Comparison of ENCODE assay signal across 8 mouse cellular contexts in the genomic region with DNA sequence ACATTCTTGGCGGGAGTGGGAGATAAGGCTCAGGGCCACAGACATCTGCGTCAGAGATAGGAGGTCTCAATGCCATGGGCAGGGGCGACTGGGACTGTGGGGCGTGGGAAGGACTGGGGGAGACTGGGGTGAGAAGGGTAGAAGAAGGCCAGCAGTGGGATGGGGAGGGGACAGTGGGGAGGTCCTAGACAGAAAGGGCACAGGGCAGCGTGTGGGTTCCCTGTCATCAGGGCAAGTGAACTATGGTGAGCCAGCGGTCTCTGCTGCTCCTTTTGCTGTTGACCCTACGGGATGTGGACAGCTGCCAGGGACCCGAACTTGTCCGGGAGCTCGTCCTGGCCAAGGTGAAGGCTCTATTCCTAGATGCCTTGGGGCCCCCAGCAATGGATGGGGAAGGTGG. TPM values are rescaled to one million over a fixed set of nuclear protein-coding genes. Genes with fewer than 3 reads are reported as not detected.
DNase-seq lines count a peak whose midpoint lies in the region; ATAC-seq lines count a peak whose summit lies in the region.

A gene (plus strand): TSS at position 72 of the 400 bp plus-strand sequence.

- peak within 1 kb of the TSS; percentile 91 for H3K4me2 ChIP-seq in hindbrain, embryonic 14.5 days (replicated peaks)
- H3K4me2 ChIP-seq in liver, embryonic 16.5 days (ENCODE audit: low read depth, low read length): peak within 1 kb of the TSS; percentile 63

- H3K9ac ChIP-seq in hindbrain, embryonic 14.5 days: peak within 1 kb of the TSS; percentile 89
- H3K9ac ChIP-seq in liver, embryonic 16.5 days (ENCODE audit: low read depth, low read length): peak within 1 kb of the TSS; percentile 56

- 71% methylated on average over 10 of the region's 10 CpGs for WGBS in hindbrain, embryonic 14.5 days
- WGBS in liver, embryonic 16.5 days (ENCODE audit: insufficient replicate concordance): 48% methylated on average over 10 of the region's 10 CpGs

- H3K4me3 ChIP-seq in erythroblast, embryonic 14.5 days (replicated peaks): peak within 1 kb of the TSS; percentile 58
- H3K4me3 ChIP-seq in megakaryocyte, embryonic 14.5 days (replicated peaks): peak within 1 kb of the TSS; percentile 93
- H3K4me3 ChIP-seq in hindbrain, embryonic 14.5 days (replicated peaks; ENCODE audit: low read length): peak within 1 kb of the TSS; percentile 87
- H3K4me3 ChIP-seq in liver, embryonic 16.5 days (ENCODE audit: low read depth, low read length): peak within 1 kb of the TSS; percentile 60

- peak within 1 kb of the TSS; percentile 95 for H3K27ac ChIP-seq in hindbrain, embryonic 14.5 days
- H3K27ac ChIP-seq in liver, embryonic 16.5 days (ENCODE audit: low read length): peak within 1 kb of the TSS; percentile 43

- peaks cover 50% of the 10 kb centered on the region for H3K27me3 ChIP-seq in erythroblast, embryonic 14.5 days (ENCODE audit: control insufficient read depth)
- H3K27me3 ChIP-seq in megakaryocyte, embryonic 14.5 days (replicated peaks): peaks cover 88% of the 10 kb centered on the region
- 0 out of 2 replicates have a peak, but pooled peaks cover 5% of the 10 kb centered on the region for H3K27me3 ChIP-seq in hindbrain, embryonic 14.5 days (ENCODE audit: control insufficient read depth, insufficient read depth, low read length)
- peaks cover 44% of the 10 kb centered on the region for H3K27me3 ChIP-seq in liver, embryonic 16.5 days (ENCODE audit: control insufficient read depth, insufficient read depth, low read depth, low read length)

- no peaks in the 10 kb centered on the region; the same call in 1 of the 2 replicates for H3K9me3 ChIP-seq in erythroblast, embryonic 14.5 days (ENCODE audit: control insufficient read depth, low read length)
- H3K9me3 ChIP-seq in megakaryocyte, embryonic 14.5 days: no peaks in the 10 kb centered on the region
- no peaks in the 10 kb centered on the region for H3K9me3 ChIP-seq in hindbrain, embryonic 14.5 days (ENCODE audit: control insufficient read depth, low read length)
- no peaks in the 10 kb centered on the region for H3K9me3 ChIP-seq in liver, embryonic 16.5 days (replicated peaks; ENCODE audit: control insufficient read depth, low read length)

- no peak for DNase-seq in hindbrain, embryonic 14.5 days (ENCODE audit: low spot score)
- no peak for DNase-seq in right cerebral cortex, adult 18-20 months
- DNase-seq in kidney, postnatal 14 days: no peak

- no peak for ATAC-seq in erythroblast, adult 5-6 weeks (replicated peaks; ENCODE audit: low FRiP score, poor library complexity, severe bottlenecking)
- no peak for ATAC-seq in megakaryocyte, adult 5-6 weeks (ENCODE audit: poor library complexity, severe bottlenecking)
- no peak for ATAC-seq in hindbrain, embryonic 14.5 days (ENCODE audit: low FRiP score)
- no peak for ATAC-seq in liver, embryonic 16.5 days (ENCODE audit: low read depth)

- H3K36me3 ChIP-seq in erythroblast, embryonic 14.5 days (ENCODE audit: control insufficient read depth): peaks cover 4% of the 10 kb centered on the region; the same call in 1 of the 2 replicates
- H3K36me3 ChIP-seq in megakaryocyte, embryonic 14.5 days (replicated peaks; ENCODE audit: low read length): peaks cover 4% of the 10 kb centered on the region
- no peaks in the 10 kb centered on the region for H3K36me3 ChIP-seq in hindbrain, embryonic 14.5 days (replicated peaks; ENCODE audit: control insufficient read depth, insufficient read depth)
- H3K36me3 ChIP-seq in liver, embryonic 16.5 days (ENCODE audit: control insufficient read depth, insufficient read depth): no peaks in the 10 kb centered on the region

- peaks cover 2% of the 10 kb centered on the region; the same call in 1 of the 2 replicates for H3K4me1 ChIP-seq in erythroblast, embryonic 14.5 days (ENCODE audit: control insufficient read depth)
- peaks cover 18% of the 10 kb centered on the region for H3K4me1 ChIP-seq in megakaryocyte, embryonic 14.5 days
- H3K4me1 ChIP-seq in hindbrain, embryonic 14.5 days (replicated peaks; ENCODE audit: control insufficient read depth, insufficient read depth, low read length): peaks cover 25% of the 10 kb centered on the region
- H3K4me1 ChIP-seq in liver, embryonic 16.5 days (ENCODE audit: control insufficient read depth, low read depth, low read length): no peaks in the 10 kb centered on the region; the same call in 1 of the 2 replicates

RNA-seq across cellular contexts. Expression of the gene that starts here (rescaled TPM):
- not detected in 2 replicates for polyA plus RNA-seq in erythroblast, embryonic 14.5 days (2012)
- not detected in 2 replicates for total RNA-seq in erythroblast, adult 5-6 weeks (2015; ENCODE audit: low replicate concordance)
- not detected in 2 replicates for total RNA-seq in erythroblast, adult 5-6 weeks (2017; ENCODE audit: low replicate concordance)
- polyA plus RNA-seq in megakaryocyte, embryonic 14.5 days (2012; ENCODE audit: insufficient read depth, low replicate concordance): 2.3 and 2.4 TPM in 2 replicates
- not detected in 2 replicates for total RNA-seq in megakaryocyte, adult 5-6 weeks (2015)
- total RNA-seq in megakaryocyte, adult 5-6 weeks (2017): not detected in 2 replicates
- polyA plus RNA-seq in hindbrain, embryonic 14.5 days (2014; fragmentation: Nextera tagmentation; extraction: Ambion mirVana): 9.7 and 9.9 TPM in 2 replicates
- 0.63 and 0.90 TPM in 2 replicates for polyA plus RNA-seq in liver, embryonic 16.5 days (2015; fragmentation: Nextera tagmentation; extraction: Ambion mirVana)
